Mouse (Mus musculus): ENCODE data around the gene Vstm2l. TPM values are rescaled to one million over a fixed set of nuclear protein-coding genes. Genes with fewer than 3 reads are reported as not detected.

Vstm2l gene
- polyA plus RNA-seq, 2 experiments = 0.06 TPM; not detected in 1

GRCm38 (mm10) chr2:157975595-157975994 is 61.1 kb downstream of the Vstm2l start:
- Histone ChIP-seq H3K4me2 (ENCODE audit: low read depth) (no peak overlapping the region), H3K9ac (replicated peaks) (no peak overlapping the region), H3K27ac (no peak overlapping the region), H3K4me1 (replicated peaks; ENCODE audit: control insufficient read depth in 2 of 2, insufficient read depth in 2 of 2, low read length in 1 of 2) (no peaks in the 10 kb centered on the region), H3K27me3 (ENCODE audit: control insufficient read depth, insufficient read depth, low read length) (peaks cover 21% of the 10 kb centered on the region), H3K9me3 (ENCODE audit: control insufficient read depth, low read length) (no peaks in the 10 kb centered on the region), H3K4me3 (ENCODE audit: insufficient read depth in 1 of 2, low read depth in 2 of 2, low read length in 2 of 2) (no peak overlapping the region), H3K36me3 (replicated peaks; ENCODE audit: control insufficient read depth, insufficient read depth, low read depth) (no peaks in the 10 kb centered on the region)
- DNase-seq (ENCODE audit: low read depth in 3 of 3, low spot score in 3 of 3) = no peak
- no peak for ATAC-seq (ENCODE audit: insufficient read depth)
- TF ChIP-seq CTCF (IDR thresholded peaks at IDR 0.05; ENCODE audit: low read depth) = no peak
- TF ChIP-seq EP300 (IDR thresholded peaks at IDR 0.05; ENCODE audit: low read depth) = no peak
- WGBS (ENCODE audit: insufficient replicate concordance) = 6% methylated on average over 7 of the region's 7 CpGs

DNA sequence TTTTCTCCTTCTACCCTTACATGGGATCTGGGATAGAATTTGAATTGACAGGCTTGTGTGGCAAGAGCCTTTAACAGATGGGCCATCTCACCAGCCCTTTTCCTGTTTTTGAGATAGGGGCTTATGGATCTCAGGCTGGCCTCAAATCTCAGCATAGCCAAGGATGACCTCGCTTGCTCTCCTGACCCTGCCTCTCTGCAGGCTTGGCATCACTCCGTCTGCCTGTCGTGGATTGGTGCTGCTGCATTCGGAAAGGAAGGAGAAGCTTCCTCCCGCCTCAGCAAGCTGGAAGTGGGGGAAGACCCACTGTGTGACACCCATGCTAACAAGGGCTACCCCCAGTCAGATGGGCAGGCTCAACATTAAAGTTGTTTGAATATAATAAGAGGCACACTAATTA is 64.8 kb downstream of the Vstm2l start:
- Histone ChIP-seq H3K4me2 (ENCODE audit: low read depth) (no peak overlapping the region), H3K9ac (replicated peaks) (no peak overlapping the region), H3K36me3 (replicated peaks; ENCODE audit: control insufficient read depth, insufficient read depth, low read depth) (no peaks in the 10 kb centered on the region), H3K27me3 (ENCODE audit: control insufficient read depth, insufficient read depth, low read length) (peaks cover 21% of the 10 kb centered on the region), H3K4me1 (replicated peaks; ENCODE audit: control insufficient read depth in 2 of 2, insufficient read depth in 2 of 2, low read length in 1 of 2) (no peaks in the 10 kb centered on the region), H3K9me3 (ENCODE audit: control insufficient read depth, low read length) (no peaks in the 10 kb centered on the region), H3K27ac (no peak overlapping the region), H3K4me3 (ENCODE audit: insufficient read depth in 1 of 2, low read depth in 2 of 2, low read length in 2 of 2) (no peak overlapping the region)
- TF ChIP-seq CTCF (IDR thresholded peaks at IDR 0.05; ENCODE audit: low read depth) (no peak), EP300 (IDR thresholded peaks at IDR 0.05; ENCODE audit: low read depth) (no peak)
- ATAC-seq (ENCODE audit: insufficient read depth) = no peak
- 59% methylated on average over 5 of the region's 5 CpGs for WGBS (ENCODE audit: insufficient replicate concordance)
- no peak for DNase-seq (ENCODE audit: low read depth in 3 of 3, low spot score in 3 of 3)

- ATAC-seq (ENCODE audit: insufficient read depth) (no peak), DNase-seq (ENCODE audit: low read depth in 3 of 3, low spot score in 3 of 3) (no peak)
- H3K4me3 ChIP-seq (ENCODE audit: insufficient read depth in 1 of 2, low read depth in 2 of 2, low read length in 2 of 2) = no peak overlapping the region
- H3K9ac ChIP-seq (replicated peaks) = no peak overlapping the region
- no peaks in the 10 kb centered on the region for H3K36me3 ChIP-seq (replicated peaks; ENCODE audit: control insufficient read depth, insufficient read depth, low read depth)
- no peak overlapping the region for H3K4me2 ChIP-seq (ENCODE audit: low read depth)
- no peaks in the 10 kb centered on the region for H3K9me3 ChIP-seq (ENCODE audit: control insufficient read depth, low read length)
- no peak overlapping the region for H3K27ac ChIP-seq
- TF ChIP-seq CTCF (IDR thresholded peaks at IDR 0.05; ENCODE audit: low read depth) = no peak
- no peak for TF ChIP-seq EP300 (IDR thresholded peaks at IDR 0.05; ENCODE audit: low read depth)
- no peaks in the 10 kb centered on the region for H3K4me1 ChIP-seq (replicated peaks; ENCODE audit: control insufficient read depth in 2 of 2, insufficient read depth in 2 of 2, low read length in 1 of 2)
- H3K27me3 ChIP-seq (ENCODE audit: control insufficient read depth, insufficient read depth, low read length) = no peaks in the 10 kb centered on the region
- WGBS (ENCODE audit: insufficient replicate concordance) = 69% methylated on average over 3 of the region's 3 CpGs
Observed at GRCm38 (mm10) chr2:157982727-157983126, 68.3 kb downstream of the Vstm2l start.

GRCm38 (mm10) chr2:157983276-157983675 is 68.8 kb downstream of the Vstm2l start:
- H3K27ac ChIP-seq = no peak overlapping the region
- H3K9me3 ChIP-seq (ENCODE audit: control insufficient read depth, low read length) = no peaks in the 10 kb centered on the region
- H3K9ac ChIP-seq (replicated peaks) = no peak overlapping the region
- no peak overlapping the region for H3K4me2 ChIP-seq (ENCODE audit: low read depth)
- TF ChIP-seq EP300 (IDR thresholded peaks at IDR 0.05; ENCODE audit: low read depth) (no peak), CTCF (IDR thresholded peaks at IDR 0.05; ENCODE audit: low read depth) (no peak)
- H3K4me1 ChIP-seq (replicated peaks; ENCODE audit: control insufficient read depth in 2 of 2, insufficient read depth in 2 of 2, low read length in 1 of 2) = no peaks in the 10 kb centered on the region
- ATAC-seq (ENCODE audit: insufficient read depth) = no peak
- H3K4me3 ChIP-seq (ENCODE audit: insufficient read depth in 1 of 2, low read depth in 2 of 2, low read length in 2 of 2) = no peak overlapping the region
- H3K27me3 ChIP-seq (ENCODE audit: control insufficient read depth, insufficient read depth, low read length) = no peaks in the 10 kb centered on the region
- no peak for DNase-seq (ENCODE audit: low read depth in 3 of 3, low spot score in 3 of 3)
- no peaks in the 10 kb centered on the region for H3K36me3 ChIP-seq (replicated peaks; ENCODE audit: control insufficient read depth, insufficient read depth, low read depth)
- WGBS (ENCODE audit: insufficient replicate concordance) = 69% methylated on average over 4 of the region's 4 CpGs

DNA sequence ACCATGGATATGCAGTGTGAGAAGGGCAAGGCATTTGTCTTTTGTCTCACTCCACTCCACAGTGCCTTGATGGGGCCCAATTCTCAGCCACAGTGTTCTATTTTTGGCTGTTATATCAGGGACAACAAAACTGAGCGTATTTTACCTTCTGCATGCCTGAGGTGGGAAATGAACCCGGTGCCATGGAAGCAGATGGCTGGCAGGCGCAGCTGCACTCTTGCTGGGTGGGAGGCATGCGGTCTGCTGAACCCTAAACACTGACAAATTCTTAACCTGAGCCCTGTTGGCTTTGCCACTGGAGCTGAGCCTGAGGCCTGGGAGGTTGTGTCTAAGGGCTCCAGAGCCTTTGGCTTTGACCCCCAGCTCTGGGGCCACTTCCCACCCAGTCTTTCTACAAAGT is 71.2 kb downstream of the Vstm2l start:
- H3K4me3 ChIP-seq (ENCODE audit: insufficient read depth in 1 of 2, low read depth in 2 of 2, low read length in 2 of 2) = no peak overlapping the region
- H3K9ac ChIP-seq (replicated peaks) = no peak overlapping the region
- ATAC-seq (ENCODE audit: insufficient read depth) = no peak
- H3K27me3 ChIP-seq (ENCODE audit: control insufficient read depth, insufficient read depth, low read length) = no peaks in the 10 kb centered on the region
- H3K27ac ChIP-seq = no peak overlapping the region
- 73% methylated on average over 4 of the region's 4 CpGs for WGBS (ENCODE audit: insufficient replicate concordance)
- H3K4me1 ChIP-seq (replicated peaks; ENCODE audit: control insufficient read depth in 2 of 2, insufficient read depth in 2 of 2, low read length in 1 of 2) = no peaks in the 10 kb centered on the region
- DNase-seq (ENCODE audit: low read depth in 3 of 3, low spot score in 3 of 3) = no peak
- no peak overlapping the region for H3K4me2 ChIP-seq (ENCODE audit: low read depth)
- H3K9me3 ChIP-seq (ENCODE audit: control insufficient read depth, low read length) = no peaks in the 10 kb centered on the region
- no peaks in the 10 kb centered on the region for H3K36me3 ChIP-seq (replicated peaks; ENCODE audit: control insufficient read depth, insufficient read depth, low read depth)
- TF ChIP-seq EP300 (IDR thresholded peaks at IDR 0.05; ENCODE audit: low read depth) (no peak), CTCF (IDR thresholded peaks at IDR 0.05; ENCODE audit: low read depth) (no peak)

Data from liver, embryonic 14.5 days (tissue).